Mouse (Mus musculus) olfactory bulb, adult 2 months (tissue): ENCODE data around the gene Wdr91.

ENCODE experiments used
- CTCF ChIP-seq: fragments of 200-500 bp; IDR thresholded peaks from 2 replicates; pipeline ENCODE4 v1.5.1; 2012; ENCODE audit warnings: low read depth, mild to moderate bottlenecking, low read length, moderate library complexity; ENCODE audit not compliant: insufficient read depth
- POLR2A ChIP-seq: fragments of 200-500 bp; IDR thresholded peaks from 2 replicates; pipeline ENCODE4 v1.6.1; 2012; ENCODE audit warnings: mild to moderate bottlenecking, low read depth, low read length, moderate library complexity; ENCODE audit not compliant: insufficient read depth

DNA sequence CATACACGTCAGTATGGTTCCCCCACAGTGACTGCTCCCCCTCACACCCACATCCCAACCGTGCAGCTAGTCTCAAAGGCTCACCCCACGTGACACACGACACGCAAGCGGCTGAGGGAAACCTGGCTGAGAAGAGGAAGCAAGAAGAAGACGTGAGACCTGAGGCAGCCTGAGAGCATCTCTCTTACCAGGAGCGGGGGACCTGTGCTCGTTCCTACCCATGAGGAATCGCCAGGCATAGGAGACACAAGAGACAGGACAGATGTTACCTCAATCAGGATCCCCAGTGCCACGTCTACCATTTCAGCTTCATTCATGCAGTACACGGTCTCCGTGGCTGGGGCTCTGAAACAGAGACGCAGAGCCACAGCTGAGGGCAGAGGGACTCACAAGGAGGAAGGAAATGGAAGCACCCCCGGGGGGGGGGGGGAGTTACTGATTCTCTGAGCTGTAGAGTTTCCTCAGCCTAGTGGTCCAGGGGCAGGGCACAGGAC lies 35.4 kb downstream of the Wdr91 start:
- TF ChIP-seq CTCF (no peak), POLR2A (0 out of 2 replicates have a peak, but pooled peaks have one; percentile 22)
